Mouse (Mus musculus) left cerebral cortex, adult 2 months (tissue): Measurements from ENCODE around the gene Slc5a5. TPM values are rescaled to one million over a fixed set of nuclear protein-coding genes. Genes with fewer than 3 reads are reported as not detected.

Experiments
- DNase-seq, 2 experiments: peaks; one replicate each; pipeline ENCODE4 v3.0.0; 2021 to 2022; ENCODE audit warnings: low spot score in 2 of 2, mixed read lengths in 1 of 2; ENCODE audit errors: extremely low spot score in 1 of 2
- H3K27ac ChIP-seq: fragments of 200-600 bp; 2 replicates; pipeline ENCODE4 v1.8.1; 2022
- H3K4me3 ChIP-seq: fragments of 200-600 bp; 2 replicates; pipeline ENCODE4 v1.8.1; 2022
- CTCF ChIP-seq: fragments of 200-600 bp; IDR thresholded peaks from 2 replicates; pipeline ENCODE4 v1.8.1; 2022; ENCODE audit warnings: antibody characterized with exemption, mild to moderate bottlenecking, moderate library complexity
- intact Hi-C: fragments of 180-260 bp; cut with DNase I; formaldehyde crosslinking; loops from one replicate; pipeline ENCODE4 v1.15.1; 2025
- total RNA-seq, 2 experiments: library from RNA; stranded (reverse); gene quantifications; 2 replicates each; pipeline ENCODE4 v1.2.3; 2021

The Slc5a5 gene
- total RNA-seq, 2 experiments from 2014 or later, result 9.9 to 10.3 TPM

DNA sequence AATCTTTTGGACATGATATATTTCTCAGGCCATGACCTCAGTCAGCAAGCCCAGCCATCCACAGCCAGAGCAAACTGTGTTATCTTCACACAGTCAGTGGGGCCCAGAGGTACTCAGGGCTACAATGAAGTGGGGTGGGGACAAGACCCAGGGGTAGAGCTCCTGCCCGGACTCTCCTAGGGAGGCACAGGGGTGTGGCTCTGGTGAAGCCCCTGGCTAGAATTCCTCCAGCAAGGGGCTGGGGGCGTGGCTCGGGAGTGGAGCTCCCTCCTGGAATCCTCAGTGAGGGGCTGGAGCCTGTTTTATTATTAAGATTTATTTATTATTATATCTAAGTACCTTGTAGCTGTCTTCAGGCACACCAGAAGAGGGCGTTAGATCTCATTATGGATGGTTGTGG lies 16.2 kb downstream of the Slc5a5 start:
- DNase-seq, result no peak
- intact Hi-C loops, result no loop called here

GRCm38 (mm10) chr8:70874441-70874840 lies 18.1 kb downstream of the Slc5a5 start:
- no peak overlapping the region for H3K27ac ChIP-seq
- intact Hi-C loops, result no loop called here
- DNase-seq, result peak in 1 of 2 experiments; percentile 7

More for the DNA sequence above, 16.2 kb downstream of the Slc5a5 start:
- no peak; the same call in 1 of the 2 replicates for TF ChIP-seq CTCF
- H3K4me3 ChIP-seq, result no peak overlapping the region
- no peak overlapping the region for H3K27ac ChIP-seq

GRCm38 (mm10) chr8:70873364-70873985 lies 19.1 kb downstream of the Slc5a5 start, which contains the start of gene Ccdc124:
TSS of gene Ccdc124 (minus strand) at chr8:70873935.
- H3K27ac ChIP-seq, result peak within 1 kb of the TSS; percentile 96
- TF ChIP-seq CTCF, result no peak; the same call in none of the 2 replicates
- DNase-seq, result peak; percentile 94 to 96
- intact Hi-C loops, result loop anchor here (1.0 kb wide), 1 partner anchor 24 kb away; the partner anchor contains the start of gene Rpl18a
- peak within 1 kb of the TSS; percentile 99 for H3K4me3 ChIP-seq

More at GRCm38 (mm10) chr8:70874441-70874840, 18.1 kb downstream of the Slc5a5 start:
- no peak for TF ChIP-seq CTCF
- H3K4me3 ChIP-seq, result no peak overlapping the region

GRCm38 (mm10) chr8:70872643-70873363 lies 19.8 kb downstream of the Slc5a5 start:
- intact Hi-C loops, result loop anchor here (1.0 kb wide), 1 partner anchor 24 kb away; the partner anchor contains the start of gene Rpl18a
- Histone ChIP-seq H3K27ac (peak overlapping the region; percentile 96), H3K4me3 (peak overlapping the region; percentile 99)
- no peak for DNase-seq
- TF ChIP-seq CTCF, result no peak

DNA sequence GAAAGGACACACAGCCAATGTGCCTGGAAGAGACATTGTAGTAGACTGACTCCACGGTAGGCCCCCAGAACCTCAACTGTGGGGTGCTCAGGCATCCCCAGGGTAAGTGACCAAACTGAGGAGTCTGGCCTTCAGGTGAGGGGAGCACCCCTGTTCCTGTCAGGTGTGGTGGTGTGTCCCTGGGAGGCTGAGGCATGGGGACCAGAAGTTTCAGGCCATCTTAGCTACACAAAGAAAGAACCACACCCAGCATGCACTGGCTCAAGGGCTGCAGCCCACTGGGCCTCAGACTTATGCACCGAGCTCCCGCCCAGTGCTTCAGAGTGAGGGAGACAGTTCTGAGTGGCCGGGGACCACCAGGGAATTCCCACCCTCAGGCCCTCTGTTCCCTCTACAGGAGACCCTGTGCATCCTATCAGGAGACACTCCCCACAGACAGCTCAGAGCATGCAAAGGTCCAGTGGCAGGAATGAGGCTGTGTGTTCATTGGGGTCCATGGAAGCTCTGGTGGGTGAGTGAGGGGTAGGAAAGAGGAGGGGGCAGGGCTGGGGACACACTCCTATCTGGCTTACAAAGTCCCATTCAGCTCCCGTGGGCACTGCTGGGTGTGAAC lies 21.3 kb downstream of the Slc5a5 start:
- no peak overlapping the region for H3K27ac ChIP-seq
- DNase-seq, result no peak

GRCm38 (mm10) chr8:70869601-70870041 lies 22.9 kb downstream of the Slc5a5 start:
- Histone ChIP-seq H3K27ac (peak overlapping the region; percentile 37), H3K4me3 (no peak overlapping the region)
- intact Hi-C loops, result loop anchor here (1.0 kb wide), 1 partner anchor 25 kb away; no protein-coding TSS in a partner anchor
- TF ChIP-seq CTCF, result peak; percentile 94
- peak; percentile 78 for DNase-seq

More for the DNA sequence above, 21.3 kb downstream of the Slc5a5 start:
- intact Hi-C loops, result no loop called here
- no peak for TF ChIP-seq CTCF
- H3K4me3 ChIP-seq, result no peak overlapping the region

DNA sequence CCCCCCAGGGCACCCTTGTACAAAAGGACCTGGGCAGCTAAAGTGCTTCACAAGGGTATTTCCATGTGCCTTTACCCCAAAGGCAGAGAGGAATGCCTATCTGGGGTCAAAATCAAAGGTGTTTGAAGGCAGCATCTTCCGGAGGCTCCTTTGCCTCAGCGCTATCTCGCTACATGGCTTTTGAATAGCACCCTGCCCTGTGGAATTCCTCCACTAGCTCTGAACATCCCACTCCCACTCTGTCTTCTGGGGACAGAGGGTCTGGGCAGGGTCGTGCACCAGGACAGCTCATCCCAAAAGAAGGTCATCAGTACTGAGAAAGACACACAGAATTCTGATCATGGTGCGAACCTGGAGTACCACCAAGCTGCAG lies 23.4 kb downstream of the Slc5a5 start:
- H3K27ac ChIP-seq, result peak overlapping the region; percentile 30
- intact Hi-C loops, result loop anchor here (1.0 kb wide), 1 partner anchor 25 kb away; no protein-coding TSS in a partner anchor
- no peak for TF ChIP-seq CTCF
- no peak overlapping the region for H3K4me3 ChIP-seq
- no peak for DNase-seq

GRCm38 (mm10) chr8:70868559-70869198 lies 23.9 kb downstream of the Slc5a5 start:
- intact Hi-C loops, result loop anchor here (1.0 kb wide), 1 partner anchor 24 kb away; no protein-coding TSS in a partner anchor
- H3K4me3 ChIP-seq, result no peak overlapping the region
- DNase-seq, result no peak
- TF ChIP-seq CTCF, result no peak; the same call in 1 of the 2 replicates
- H3K27ac ChIP-seq, result peak overlapping the region; percentile 30

DNA sequence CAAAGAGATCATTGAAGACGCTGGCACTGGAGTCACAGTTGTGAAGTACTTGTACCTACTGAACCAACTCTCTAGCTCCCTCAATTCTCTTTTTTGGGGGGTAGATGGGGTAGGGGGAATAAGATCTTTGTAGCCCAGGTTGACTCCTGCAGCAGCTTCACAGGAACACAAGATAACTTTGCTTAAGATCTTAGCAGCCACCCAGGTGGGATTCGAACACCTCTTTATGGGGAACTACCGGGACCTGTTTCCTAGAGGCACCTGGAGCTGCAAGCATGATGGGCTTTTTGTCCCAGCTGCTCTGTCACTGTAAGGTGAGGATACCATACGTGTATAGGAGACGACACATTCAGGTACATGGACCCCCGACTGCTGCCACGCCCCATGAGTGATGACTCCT lies 26.0 kb downstream of the Slc5a5 start:
- DNase-seq, result no peak
- no peak for TF ChIP-seq CTCF
- intact Hi-C loops, result no loop called here
- Histone ChIP-seq H3K4me3 (no peak overlapping the region), H3K27ac (no peak overlapping the region; the same call in 1 of the 2 replicates)

DNA sequence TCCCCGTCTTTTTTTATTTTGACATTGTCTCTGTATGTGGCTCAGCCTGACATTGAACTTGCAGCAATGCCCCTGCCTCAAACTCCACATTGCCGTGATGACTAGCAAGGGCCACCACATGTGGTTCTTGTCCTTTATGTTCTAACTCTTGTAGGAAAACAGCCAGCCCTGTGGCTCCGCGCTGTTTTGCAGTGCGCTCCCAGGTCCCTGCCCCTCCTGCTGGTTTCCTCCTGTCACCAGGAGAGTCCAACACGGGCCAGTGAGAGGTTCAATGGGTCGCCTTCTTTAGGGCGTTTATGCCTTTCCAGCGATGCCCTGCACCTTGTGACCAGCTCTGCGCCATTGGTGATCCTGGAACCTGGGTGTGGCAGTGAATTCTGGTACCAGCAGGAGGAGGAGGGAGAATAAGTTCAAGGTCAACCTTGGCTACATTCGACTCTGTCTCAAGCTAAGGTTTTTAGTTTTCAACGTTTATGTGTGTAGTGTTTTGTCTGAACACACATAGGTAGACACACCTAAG lies 26.5 kb downstream of the Slc5a5 start:
- Histone ChIP-seq H3K4me3 (peak overlapping the region; percentile 62), H3K27ac (peak overlapping the region; percentile 93)
- TF ChIP-seq CTCF, result no peak
- intact Hi-C loops, result no loop called here
- DNase-seq, result no peak
